Mouse (Mus musculus) MEL (cell line): Measurements from ENCODE around the gene Dnajc21.

Experiments
- CHD2 ChIP-seq: IDR thresholded peaks from 2 replicates; pipeline ENCODE4 v1.6.1; 2011; ENCODE audit warnings: low read length, improper control_type of control experiment
- CTCF ChIP-seq, 3 experiments: IDR thresholded peaks in 2 of 3; conservative IDR thresholded peaks in 1 of 3; 2 replicates each; pipeline ENCODE4 v1.5.1; 2011 to 2012; ENCODE audit warnings: low read length in 3 of 3, low read depth in 2 of 3, mild to moderate bottlenecking in 2 of 3, improper control_type of control experiment in 1 of 3, inconsistent platforms in 1 of 3, mixed read lengths in 1 of 3, moderate library complexity in 1 of 3; ENCODE audit not compliant: control insufficient read depth in 1 of 3, insufficient read depth in 1 of 3, poor library complexity in 1 of 3, severe bottlenecking in 1 of 3

DNA sequence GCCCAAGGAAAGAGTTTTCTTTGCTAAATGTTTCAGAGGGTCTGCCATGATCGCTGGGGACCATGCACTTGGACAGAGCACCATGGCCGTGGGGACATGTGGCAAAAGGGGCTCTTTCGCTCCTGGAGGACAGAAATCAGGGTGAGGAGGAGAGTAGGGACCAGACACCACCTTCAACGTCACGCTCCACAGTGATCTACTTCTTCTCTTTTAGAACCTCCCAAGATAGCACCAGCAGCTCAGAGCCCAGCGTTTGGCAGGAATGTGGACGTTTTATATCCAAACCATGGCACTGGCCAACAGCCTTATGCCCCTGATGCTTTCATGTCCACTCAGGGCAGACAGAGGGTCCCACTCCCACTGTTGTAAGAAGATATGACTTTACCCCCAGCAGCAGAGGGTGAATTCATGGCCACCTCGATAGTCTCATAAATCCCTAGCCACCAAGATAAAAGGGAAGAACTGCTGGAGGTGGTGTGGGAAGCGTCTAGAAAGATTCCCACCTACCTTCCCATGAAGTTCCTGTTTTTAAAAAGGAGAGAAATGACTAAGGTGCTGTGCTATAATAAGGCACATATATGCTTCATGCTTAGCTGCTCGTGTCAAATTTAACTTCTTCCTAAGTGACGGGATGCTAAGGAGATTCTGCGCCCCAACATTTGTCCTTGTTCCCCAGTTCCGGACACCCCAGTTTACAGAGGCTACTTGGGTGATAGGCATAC lies 43.6 kb downstream of the Dnajc21 start:
- TF ChIP-seq CHD2 (no peak), CTCF (IDR thresholded peaks at IDR 0.05 in 2 of 3, conservative IDR thresholded peaks at IDR 0.05 in 1 of 3; ENCODE audit: control insufficient read depth in 1 of 3, insufficient read depth in 1 of 3, low read depth in 2 of 3, low read length in 3 of 3, poor library complexity in 1 of 3, severe bottlenecking in 1 of 3) (no peak)
